Mouse (Mus musculus) left cerebral cortex, adult 18-20 months (tissue): ENCODE data around the gene Themis2. TPM values are rescaled to one million over a fixed set of nuclear protein-coding genes. Genes with fewer than 3 reads are reported as not detected.
"Not testable (repeated sequence)": the region's sequence is repeated elsewhere in the genome, so short reads cannot be mapped to it uniquely, and the experiment has no call there.

Source experiments
- DNase-seq, 2 experiments: peaks; one replicate each; pipeline ENCODE4 v3.0.0; 2021 to 2022; ENCODE audit warnings: low spot score in 2 of 2, mixed read lengths in 1 of 2
- total RNA-seq, 2 experiments: library from RNA; stranded (reverse); gene quantifications; 2 replicates each; pipeline ENCODE4 v1.2.3; 2021

The Themis2 gene
- total RNA-seq, 2 experiments from 2014 or later, result 0.95 to 0.98 TPM

DNA sequence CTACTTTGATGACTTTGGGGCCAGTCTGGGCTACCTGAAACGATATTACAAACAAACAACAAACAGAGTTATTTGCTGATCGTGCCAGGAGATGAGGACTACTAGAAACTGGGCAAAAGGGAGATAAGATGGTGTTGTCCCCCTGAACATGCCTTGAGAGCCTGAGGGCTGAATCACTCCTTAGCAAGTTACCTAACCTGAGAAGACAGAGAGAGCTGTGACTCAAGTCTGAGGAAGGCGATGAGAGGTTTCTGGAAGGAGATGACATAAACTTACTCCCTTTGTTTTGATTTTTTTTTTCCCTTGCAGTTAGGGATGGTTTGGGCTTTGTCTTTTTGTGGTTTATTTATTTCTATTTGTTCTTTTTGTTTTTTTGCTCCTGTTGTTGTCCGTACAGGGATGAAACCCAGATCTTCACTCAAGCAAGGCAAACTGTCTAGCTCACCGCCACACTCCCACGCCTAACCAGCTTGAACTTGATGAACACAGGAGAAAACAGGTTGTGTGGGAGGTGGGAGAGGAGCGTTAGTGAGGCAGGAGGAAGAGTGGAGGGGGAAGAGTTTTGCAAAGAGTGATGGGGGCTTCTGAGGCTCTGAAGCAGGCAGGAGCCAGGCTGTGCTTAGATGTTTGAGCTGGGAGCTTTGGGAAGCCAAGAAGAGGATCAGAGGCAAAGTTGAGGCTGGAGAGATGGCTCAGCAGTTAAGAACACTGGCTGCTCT is 38.4 kb downstream of the Themis2 start:
- DNase-seq, result peak; percentile 27 to 55

DNA sequence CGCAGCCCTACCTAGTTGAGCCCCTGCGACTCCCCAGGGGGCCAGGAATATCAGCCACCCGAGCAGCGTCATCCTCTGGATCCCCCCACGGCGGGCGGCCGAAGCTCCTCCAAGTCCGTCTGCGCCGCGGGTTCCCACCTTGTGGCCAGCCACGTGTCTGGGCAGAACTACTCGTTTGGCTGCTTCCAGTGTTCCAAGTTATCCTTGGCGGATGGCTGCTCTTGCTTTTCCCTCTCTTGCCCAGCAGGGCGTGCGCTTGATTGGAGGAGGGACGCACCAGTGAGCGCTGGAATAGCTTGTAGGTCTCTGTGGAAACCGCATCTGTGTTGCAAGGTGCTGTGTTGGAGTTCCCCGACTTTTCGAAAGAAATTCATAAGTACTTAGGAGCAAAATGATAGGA is 39.2 kb downstream of the Themis2 start, which contains the start of gene Smpdl3b:
Gene Smpdl3b (minus strand): TSS at position 279 of the 400 bp plus-strand sequence.
- DNase-seq, result peak; percentile 69 to 82

DNA sequence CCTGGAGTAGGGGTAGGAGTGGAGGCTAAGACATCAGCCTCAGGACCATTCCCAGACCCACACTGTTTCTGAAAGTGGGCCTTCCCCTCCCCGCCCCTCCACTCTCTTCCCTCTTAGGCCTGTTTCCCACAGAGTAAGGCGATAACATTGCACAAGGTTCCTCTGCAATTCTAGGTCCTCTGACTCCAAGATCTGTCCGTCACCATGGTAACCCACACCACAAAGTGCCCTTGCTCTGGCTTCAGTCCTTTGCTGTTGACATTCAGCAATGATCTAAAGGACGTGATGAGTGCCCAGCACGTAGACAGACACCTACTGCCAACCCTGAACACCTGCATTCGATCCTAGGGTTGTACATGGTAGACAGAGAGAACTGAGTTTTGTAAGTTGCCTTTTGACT is 43.2 kb downstream of the Themis2 start:
- DNase-seq, result no peak

DNA sequence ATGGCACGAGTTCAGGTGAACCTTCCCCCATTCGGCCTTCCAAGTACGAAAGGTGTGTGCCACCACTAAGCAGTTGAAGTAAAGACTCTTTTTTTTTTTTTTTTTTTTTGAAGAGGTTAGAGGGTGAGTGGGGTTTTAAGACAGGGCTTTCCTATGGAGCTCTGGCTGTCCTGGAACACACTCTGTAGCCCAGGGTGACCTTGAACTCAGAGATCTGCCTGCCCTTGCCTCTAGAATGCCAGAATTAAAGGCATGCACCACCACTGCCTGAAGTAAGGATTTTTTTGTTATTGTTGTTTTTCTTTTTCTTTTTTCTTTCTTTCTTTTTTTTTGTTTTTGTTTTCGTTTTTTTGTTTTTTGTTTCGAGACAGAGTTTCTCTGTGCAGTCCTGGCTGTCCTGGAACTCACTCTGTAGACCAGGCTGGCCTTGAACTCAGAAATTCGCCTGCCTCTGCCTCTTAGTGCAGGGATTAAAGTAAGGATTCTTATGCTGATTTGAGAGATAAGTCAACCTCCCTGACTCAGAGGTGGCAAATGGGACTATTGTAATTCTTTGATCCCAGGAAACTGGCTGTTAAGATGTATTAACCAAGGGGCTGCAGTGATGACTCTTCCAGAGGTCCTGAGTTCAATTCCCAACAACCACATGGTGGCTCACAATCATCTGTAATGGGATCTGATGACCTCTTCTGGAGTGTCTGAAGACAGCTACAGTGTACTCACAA is 46.8 kb downstream of the Themis2 start:
- no peak for DNase-seq

DNA sequence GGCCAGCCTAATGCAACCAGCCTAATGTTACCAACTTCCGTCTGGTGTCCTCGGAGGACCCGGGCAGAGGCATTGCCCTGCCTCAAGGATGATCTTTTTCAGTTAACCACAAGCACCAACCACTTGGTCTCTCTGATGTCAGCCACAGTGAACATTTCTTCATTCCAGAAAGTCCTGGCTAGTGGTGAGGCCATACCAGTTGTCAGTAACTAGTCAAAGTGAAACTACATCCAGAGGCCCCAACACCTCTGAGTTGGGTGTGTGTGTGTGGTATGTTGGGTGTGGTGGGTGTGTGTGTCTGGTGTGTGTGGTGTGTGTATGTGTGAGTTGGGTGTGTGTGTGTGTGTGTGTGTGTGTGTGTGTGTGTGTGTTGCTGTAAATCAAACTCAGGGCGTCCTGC is 47.4 kb downstream of the Themis2 start:
- no peak for DNase-seq

DNA sequence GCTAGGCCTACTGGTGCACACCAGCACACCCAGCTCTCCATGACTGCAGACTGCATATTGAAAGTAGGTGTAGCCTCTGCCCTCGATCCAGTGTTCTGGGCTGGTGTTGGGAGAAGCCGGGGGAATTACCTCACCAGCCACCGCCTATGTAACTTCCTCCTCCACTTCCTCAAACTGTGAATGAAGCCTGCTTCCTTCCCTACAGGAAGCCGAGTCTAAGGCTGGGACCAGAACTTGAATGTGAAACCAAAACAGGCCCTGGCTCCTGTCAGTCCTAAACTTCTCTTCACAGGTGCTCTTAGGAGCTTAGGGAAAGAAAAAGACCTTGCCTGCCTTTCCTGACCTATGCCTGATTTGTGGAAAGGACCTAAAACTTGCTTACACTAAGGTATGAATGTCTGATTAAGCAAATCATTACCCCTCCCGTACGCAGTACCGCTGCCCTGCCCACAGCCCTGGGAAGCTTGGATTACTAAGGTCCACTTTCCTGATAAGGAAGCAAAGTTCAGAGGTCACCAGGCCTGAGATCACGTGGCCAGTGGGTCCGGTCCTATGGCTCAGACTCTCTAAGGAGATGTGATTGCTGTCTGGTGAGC is 48.4 kb downstream of the Themis2 start:
- DNase-seq, result no peak

DNA sequence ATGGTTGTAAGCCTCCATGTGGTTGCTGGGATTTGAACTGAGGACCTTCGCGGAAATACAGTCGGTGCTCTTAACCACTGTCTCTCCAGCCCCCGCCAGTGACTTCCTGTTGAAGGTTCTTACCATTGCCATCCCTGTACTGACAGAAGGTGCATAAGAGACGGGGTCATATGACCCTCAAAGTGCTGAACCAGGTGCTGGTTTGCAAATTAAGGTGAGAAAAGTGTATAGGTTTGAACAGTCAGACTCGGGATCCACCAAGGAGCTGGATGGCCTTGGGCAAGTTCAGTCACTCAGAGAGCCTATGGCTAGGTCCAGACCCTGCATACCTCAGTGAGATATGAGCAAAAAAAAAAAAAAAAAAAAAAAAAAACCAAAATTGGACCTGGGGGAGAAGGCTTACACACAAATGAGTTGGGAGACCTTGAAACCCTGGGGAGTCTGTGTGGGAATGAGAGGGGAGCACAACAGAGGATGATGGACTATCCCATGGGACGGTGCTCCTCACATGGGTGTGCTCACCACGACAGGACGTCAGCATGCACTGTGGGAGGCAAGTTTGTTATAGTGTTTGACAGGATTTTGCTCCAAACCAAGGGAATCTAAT is 49.2 kb downstream of the Themis2 start:
- DNase-seq, result no peak

DNA sequence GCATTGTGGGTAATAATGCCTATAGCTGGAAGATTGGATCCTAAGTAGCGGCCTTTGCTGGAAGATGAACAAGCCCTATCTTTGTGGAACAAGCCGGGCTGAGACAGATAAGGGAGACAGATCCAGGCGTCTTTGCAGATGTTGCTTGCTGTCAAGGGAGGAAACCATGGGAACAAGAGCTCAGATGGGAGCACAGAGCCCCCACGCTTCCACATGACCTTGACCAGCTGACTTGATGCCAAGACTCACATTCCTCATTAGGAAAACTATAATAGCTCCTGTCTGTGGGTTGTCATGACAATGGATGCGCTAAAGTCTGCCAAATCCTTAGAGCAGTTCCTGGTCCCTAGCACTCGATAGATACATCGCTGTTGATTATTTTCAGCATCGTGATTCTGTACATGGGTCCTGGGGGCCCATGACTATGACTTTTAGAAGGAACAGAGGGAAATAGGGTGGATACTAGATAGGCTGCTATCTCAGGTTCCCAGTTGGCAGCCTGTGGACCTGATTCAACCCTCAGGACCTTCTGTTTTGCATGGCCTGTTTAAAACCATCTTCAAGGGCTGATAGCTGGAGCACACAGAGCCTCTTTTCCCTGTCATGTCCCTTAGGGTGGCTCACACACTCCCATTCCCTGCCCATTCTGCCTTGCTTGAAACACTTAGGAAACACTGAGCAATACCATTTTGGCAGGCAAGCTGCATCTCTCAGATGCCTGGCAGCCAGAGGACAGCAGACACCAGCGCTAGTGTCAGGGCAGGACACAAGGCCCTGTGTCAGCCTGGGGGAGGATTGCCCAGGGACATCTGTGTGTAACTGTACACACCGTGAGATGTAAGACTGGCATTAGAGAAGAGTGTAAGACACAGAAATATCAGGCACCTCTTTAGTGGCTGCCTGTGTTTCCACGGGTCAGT is 51.9 kb downstream of the Themis2 start:
- peak in 1 of 2 experiments; percentile 29 for DNase-seq

DNA sequence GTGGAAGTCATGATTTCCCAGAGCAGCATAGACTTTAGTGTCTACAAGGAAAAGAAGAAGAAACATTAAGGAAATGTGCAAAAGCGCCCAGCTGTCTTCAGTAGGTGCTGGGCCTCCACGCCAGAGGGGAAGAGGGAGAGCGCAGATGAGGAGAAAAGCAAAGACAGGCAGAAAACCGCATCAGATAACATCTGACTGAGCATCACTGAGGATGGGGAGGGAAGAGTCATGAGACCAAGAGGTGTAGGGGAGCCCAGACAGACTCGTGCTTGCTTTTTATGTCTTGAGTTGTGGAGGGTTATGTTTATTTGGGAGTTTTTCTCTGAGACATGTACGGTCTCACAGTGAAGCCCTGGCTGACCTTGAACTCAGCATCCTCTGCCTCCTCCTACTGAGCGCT is 54.7 kb downstream of the Themis2 start:
- DNase-seq, result no peak

DNA sequence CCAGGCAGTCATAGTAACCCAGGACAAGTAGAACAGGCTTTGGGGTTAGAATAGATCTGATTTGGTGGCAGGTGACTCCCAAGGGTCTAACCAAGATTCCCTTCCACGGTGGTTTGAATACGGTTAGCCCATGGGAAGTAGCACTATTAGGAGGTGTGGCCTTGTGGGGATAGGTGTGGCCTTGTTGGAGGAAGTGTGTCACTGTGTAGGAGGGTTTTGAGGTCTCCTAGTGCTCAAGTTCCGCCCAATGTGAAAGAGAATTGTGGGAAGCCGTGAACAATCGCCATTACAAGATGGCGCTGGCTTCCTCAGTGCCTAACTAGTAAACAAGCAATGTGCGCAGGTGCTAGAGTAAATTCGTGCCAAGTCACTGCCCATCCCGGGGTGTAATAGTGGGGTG is 59.0 kb downstream of the Themis2 start:
- DNase-seq, result not testable (repeated sequence)

DNA sequence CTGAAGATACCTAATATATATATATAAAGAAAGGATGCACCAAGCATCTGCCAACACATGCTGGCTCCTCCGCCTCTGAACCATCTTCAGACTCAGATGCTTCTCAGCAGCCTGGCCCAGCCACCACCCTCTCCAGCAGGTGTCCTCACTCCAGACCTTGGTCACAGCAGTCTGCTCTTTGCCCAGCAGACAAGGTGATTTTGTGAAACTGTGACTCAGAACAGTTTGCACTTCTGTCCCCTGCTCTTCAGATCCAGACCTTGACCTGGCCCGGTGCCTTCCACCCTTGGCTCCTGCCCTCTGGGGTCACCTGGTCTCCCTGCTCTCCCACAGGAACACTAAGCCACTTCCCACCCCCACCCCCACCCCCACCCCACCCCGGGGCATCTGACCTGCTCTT is 60.3 kb downstream of the Themis2 start:
- no peak for DNase-seq

DNA sequence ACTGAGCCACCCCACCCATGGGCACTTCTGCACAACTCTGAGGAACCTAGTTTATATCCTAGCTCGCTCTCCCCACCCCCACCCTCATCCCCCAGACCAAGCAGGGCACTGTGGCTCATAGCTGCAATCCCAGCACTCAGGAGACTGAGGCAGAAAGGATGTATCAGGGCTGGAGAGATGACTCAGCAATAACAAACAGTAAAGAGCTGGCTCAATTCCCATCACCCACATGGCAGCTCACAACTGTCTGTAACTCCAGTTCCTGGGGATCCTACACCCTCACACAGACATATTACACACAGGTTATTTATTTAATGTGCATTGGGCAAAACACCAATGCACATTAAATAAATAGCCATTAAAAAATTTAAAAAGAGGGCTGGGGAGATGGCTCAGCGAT is 60.8 kb downstream of the Themis2 start:
- no peak for DNase-seq

DNA sequence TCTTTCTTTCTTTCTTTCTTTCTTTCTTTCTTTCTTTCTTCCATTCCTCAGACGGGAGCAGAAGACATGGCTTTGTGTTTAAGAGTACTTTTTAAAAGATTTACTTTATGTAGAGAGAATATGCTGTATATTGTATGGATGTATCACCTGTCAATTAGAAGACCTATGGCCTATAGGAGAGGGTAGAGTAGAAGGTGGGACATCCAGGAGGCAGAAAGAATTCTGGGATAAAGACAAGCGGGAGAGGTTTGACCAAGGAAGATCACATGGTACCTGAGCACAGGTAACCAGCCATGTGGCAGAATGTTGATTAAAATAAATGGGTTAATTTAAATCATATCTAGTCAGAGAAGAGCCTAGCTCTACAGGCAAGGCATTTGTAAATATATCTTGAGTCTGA is 61.4 kb downstream of the Themis2 start:
- DNase-seq, result no peak

DNA sequence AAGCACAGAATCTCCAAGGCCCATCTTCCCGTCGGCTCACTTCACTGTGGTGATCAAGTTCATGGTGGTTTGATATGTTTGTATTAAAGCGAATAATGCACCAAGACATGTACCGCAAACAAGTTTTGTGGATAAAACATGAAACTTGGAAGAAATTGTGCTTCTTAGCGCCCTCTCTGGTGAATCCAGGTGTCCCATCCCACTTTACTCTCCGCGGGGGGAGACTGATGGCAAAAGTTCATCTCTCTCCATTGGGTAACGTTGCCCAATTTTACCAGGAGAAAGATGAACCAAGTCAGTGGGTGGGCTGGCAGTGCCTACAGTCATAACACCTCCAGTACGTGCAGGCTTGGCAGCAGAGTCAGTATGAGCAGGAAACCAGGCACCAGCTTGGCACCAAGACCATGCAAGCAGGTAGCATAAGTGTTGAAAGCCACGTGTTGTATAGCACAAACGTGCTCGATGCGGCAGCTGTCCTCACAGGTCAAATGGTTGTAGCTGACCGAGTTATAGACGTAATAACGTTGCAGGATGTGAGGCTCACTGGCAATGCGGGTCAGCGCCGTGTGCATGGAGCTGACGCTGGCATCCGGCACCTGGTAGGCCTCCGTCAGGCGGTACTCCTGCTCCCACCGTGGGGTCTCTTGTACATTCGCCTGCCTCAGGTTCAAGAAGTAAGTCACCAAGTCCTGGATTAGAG is 63.0 kb downstream of the Themis2 start:
- no peak for DNase-seq

DNA sequence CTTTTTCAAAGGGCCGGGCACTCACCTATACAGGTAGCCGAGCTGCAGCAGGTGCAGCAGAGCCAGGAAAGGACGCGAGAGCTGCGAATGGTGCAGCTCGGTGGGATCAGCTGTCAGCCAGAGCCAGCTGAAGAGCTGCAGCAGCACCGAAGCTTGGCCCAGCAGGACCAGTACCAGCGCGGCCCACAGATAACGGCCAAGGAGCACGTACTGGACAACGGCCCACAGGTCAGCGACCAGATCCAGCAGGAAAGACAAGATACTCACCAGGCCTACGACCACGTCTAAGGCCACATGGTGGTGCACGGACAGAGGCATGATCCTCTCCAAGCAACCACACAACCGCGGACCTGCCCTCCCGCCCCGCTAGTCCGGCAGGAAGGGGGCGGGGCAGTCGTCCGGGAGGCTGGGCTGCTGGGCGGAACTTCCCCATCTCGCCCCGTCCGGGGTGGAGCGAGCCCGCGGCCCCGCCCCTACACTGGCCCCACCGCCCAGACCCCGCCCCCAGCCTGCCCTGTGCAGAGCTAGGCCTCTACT is 64.0 kb downstream of the Themis2 start, which contains the start of gene Xkr8:
Gene Xkr8 (minus strand): TSS at position 399 of the 537 bp plus-strand sequence.
- DNase-seq, result peak; percentile 66 to 68

Other genes starting within 250 kb of the Themis2 start
- 1 to 10 TPM; 1.4 to 1.7 TPM for gene Ptafr, start 232.3 kb downstream of the Themis2 start, total RNA-seq
- 10 to 100 TPM; 32.3 to 34.6 TPM for gene Eya3, start 157.4 kb downstream of the Themis2 start, total RNA-seq
- 1 to 10 TPM; 4.7 to 6.9 TPM for gene Xkr8, start 63.8 kb downstream of the Themis2 start, total RNA-seq
- gene Smpdl3b, start 39.1 kb downstream of the Themis2 start, total RNA-seq, result 1 to 10 TPM; 5.8 to 6.1 TPM
- 10 to 100 TPM; 15.4 to 16.5 TPM for gene Rpa2, start 28.1 kb downstream of the Themis2 start, total RNA-seq
- 10 to 100 TPM; 40.5 to 44.5 TPM for gene Ppp1r8, start 46.8 kb upstream of the Themis2 start, total RNA-seq
- gene Stx12, start 88.1 kb upstream of the Themis2 start, total RNA-seq, result 100 to 1,000 TPM; 106 to 111 TPM
- 10 to 100 TPM; 53.2 to 58.1 TPM for gene Fam76a, start 126.2 kb upstream of the Themis2 start, total RNA-seq
- under 1 TPM; 0.26 to 0.59 TPM for gene Fgr, start 177.7 kb upstream of the Themis2 start, total RNA-seq
- gene Ahdc1, start 214.9 kb upstream of the Themis2 start, total RNA-seq, result 100 to 1,000 TPM; 108 to 121 TPM